Mouse (Mus musculus) lung, embryonic 14.5 days (tissue): ENCODE measurements around the gene Fbln7. TPM values are rescaled to one million over a fixed set of nuclear protein-coding genes. Genes with fewer than 3 reads are reported as not detected.

Experiments used
- ATAC-seq: fragments of 200-750 bp; cut with Nextera tagmentation; 2 replicates; pipeline ENCODE4 v1.8.0; 2017; ENCODE audit warnings: mild to moderate bottlenecking, moderate TSS enrichment, moderate library complexity; ENCODE audit not compliant: insufficient read depth
- DNase-seq: peaks from one replicate; pipeline ENCODE4 v3.0.0-alpha.2; 2015
- H3K27ac ChIP-seq: fragments of 300-500 bp; sonication (generic); 2 replicates; pipeline ENCODE4 v1.5.1; 2014; ENCODE audit warnings: low read depth, mild to moderate bottlenecking, moderate library complexity
- H3K27me3 ChIP-seq: fragments of 300-500 bp; sonication (generic); 2 replicates; pipeline ENCODE4 v1.6.1; 2014; ENCODE audit warnings: low read length, control low read depth; ENCODE audit not compliant: insufficient read depth
- H3K36me3 ChIP-seq: fragments of 300-500 bp; sonication (generic); 2 replicates; pipeline ENCODE4 v1.6.1; 2014; ENCODE audit warnings: control low read depth; ENCODE audit not compliant: insufficient read depth
- H3K4me1 ChIP-seq: fragments of 300-500 bp; sonication (generic); 2 replicates; pipeline ENCODE4 v1.6.1; 2014; ENCODE audit warnings: antibody characterized with exemption, control low read depth; ENCODE audit not compliant: insufficient read depth
- H3K4me2 ChIP-seq: fragments of 300-500 bp; sonication (generic); 2 replicates; pipeline ENCODE4 v1.6.1; 2014; ENCODE audit warnings: mild to moderate bottlenecking
- H3K4me3 ChIP-seq: fragments of 300-500 bp; sonication (generic); 2 replicates; pipeline ENCODE4 v1.5.1; 2014; ENCODE audit warnings: low read depth, low read length
- H3K9ac ChIP-seq: fragments of 300-500 bp; sonication (generic); 2 replicates; pipeline ENCODE4 v1.6.1; 2014
- H3K9me3 ChIP-seq: fragments of 300-500 bp; sonication (generic); 2 replicates; pipeline ENCODE4 v1.6.1; 2016; ENCODE audit warnings: low read depth, low read length, control low read depth
- CTCF ChIP-seq: IDR thresholded peaks from 2 replicates; pipeline ENCODE4 v1.5.1; 2016; ENCODE audit warnings: antibody characterized with exemption, low read depth
- WGBS: fragments of 180-500 bp; shearing (Covaris S2); extraction: QIAGEN DNeasy Blood & Tissue Kit; methylation state at CpG from one replicate; pipeline ENCODE4 v1.1.7; 2014; 5-methylcytosine and 5-hydroxymethylcytosine counted together
- polyA plus RNA-seq: library from polyadenylated mRNA; unstranded; fragments of >200 nt; fragmentation: Nextera tagmentation; extraction: Ambion mirVana; gene quantifications from 2 replicates; pipeline ENCODE4 v1.2.1, GENCODE M21; 2014

Gene Fbln7
- polyA plus RNA-seq, 1 experiment from 2014 or later: 9.1 TPM

DNA sequence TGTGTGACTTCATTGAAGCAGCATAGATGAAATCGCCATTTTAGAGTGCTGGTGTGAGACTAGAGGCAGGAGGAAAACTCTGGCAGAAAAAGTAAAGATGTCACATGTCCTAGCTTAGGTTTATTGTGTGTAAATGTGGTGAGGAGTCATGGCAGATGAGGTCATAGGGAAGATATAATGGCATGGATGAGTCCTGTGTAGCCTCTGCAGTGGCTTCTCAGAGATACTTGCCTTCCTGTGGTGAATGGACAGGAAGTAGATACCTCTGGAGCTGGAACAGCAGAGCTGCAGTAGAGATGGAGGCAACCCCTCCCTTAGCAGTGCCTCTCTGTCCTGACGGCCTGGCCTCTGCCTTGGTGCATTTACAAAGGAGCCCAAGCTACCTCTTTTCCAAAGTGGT is 23.3 kb upstream of the Fbln7 start:
- DNase-seq (peak; percentile 30), ATAC-seq (peak; percentile 44; the same call in 1 of the 2 replicates)
- H3K4me2 ChIP-seq: no peak overlapping the region
- peak overlapping the region; percentile 34; the same call in 1 of the 2 replicates for H3K27ac ChIP-seq
- no peak for TF ChIP-seq CTCF
- no peaks in the 10 kb centered on the region for H3K27me3 ChIP-seq
- H3K36me3 ChIP-seq: peaks cover 54% of the 10 kb centered on the region
- H3K9ac ChIP-seq: no peak overlapping the region
- no peaks in the 10 kb centered on the region for H3K9me3 ChIP-seq
- H3K4me1 ChIP-seq: no peaks in the 10 kb centered on the region
- no peak overlapping the region for H3K4me3 ChIP-seq
- 47% methylated on average over 2 of the region's 2 CpGs for WGBS

DNA sequence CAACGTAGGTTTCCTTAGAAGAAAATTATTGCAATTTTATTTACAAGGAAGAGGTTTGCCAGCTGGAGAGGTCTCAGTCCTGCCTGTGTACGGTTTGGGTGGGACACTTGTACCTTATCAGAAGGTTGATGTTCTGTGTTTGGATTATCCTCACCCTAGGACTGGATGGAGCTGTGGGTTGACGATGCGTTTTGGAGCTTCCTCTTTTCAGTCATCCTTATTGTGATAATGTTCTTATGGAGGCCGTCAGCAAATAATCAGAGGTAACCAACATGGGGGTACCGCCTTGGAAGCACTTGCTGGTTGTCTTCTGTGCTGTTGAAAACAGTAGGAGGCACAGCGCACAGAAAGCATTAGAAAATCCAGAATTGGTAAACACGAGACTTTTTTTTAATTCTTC is 20.3 kb upstream of the Fbln7 start:
- WGBS: 74% methylated on average over 8 of the region's 8 CpGs
- H3K4me2 ChIP-seq: no peak overlapping the region

GRCm38 (mm10) chr2:128850036-128850435 is 12.7 kb upstream of the Fbln7 start:
- Histone ChIP-seq H3K9ac (no peak overlapping the region), H3K9me3 (no peaks in the 10 kb centered on the region), H3K4me3 (no peak overlapping the region), H3K36me3 (peaks cover 64% of the 10 kb centered on the region), H3K27ac (no peak overlapping the region), H3K27me3 (no peaks in the 10 kb centered on the region), H3K4me1 (no peaks in the 10 kb centered on the region), H3K4me2 (no peak overlapping the region)
- WGBS: 92% methylated on average over 2 of the region's 2 CpGs
- ATAC-seq (no peak), DNase-seq (no peak)
- TF ChIP-seq CTCF: no peak

More for the DNA sequence above, 20.3 kb upstream of the Fbln7 start:
- H3K4me3 ChIP-seq: no peak overlapping the region
- TF ChIP-seq CTCF: no peak
- no peaks in the 10 kb centered on the region for H3K9me3 ChIP-seq
- ATAC-seq (no peak), DNase-seq (no peak)
- no peaks in the 10 kb centered on the region for H3K4me1 ChIP-seq
- peaks cover 47% of the 10 kb centered on the region for H3K36me3 ChIP-seq
- no peak overlapping the region for H3K9ac ChIP-seq
- no peak overlapping the region for H3K27ac ChIP-seq
- no peaks in the 10 kb centered on the region for H3K27me3 ChIP-seq

GRCm38 (mm10) chr2:128856673-128857072 is 6.1 kb upstream of the Fbln7 start:
- Histone ChIP-seq H3K27me3 (no peaks in the 10 kb centered on the region), H3K9ac (no peak overlapping the region), H3K9me3 (no peaks in the 10 kb centered on the region; the same call in 1 of the 2 replicates), H3K4me3 (no peak overlapping the region), H3K4me1 (no peaks in the 10 kb centered on the region), H3K4me2 (no peak overlapping the region), H3K36me3 (peaks cover 16% of the 10 kb centered on the region), H3K27ac (no peak overlapping the region)
- no peak for DNase-seq
- WGBS: 86% methylated on average over 1 of the region's 1 CpGs
- TF ChIP-seq CTCF: no peak
- no peak for ATAC-seq

- WGBS: 85% methylated on average over 6 of the region's 6 CpGs
- no peak for DNase-seq
- H3K27me3 ChIP-seq: peaks cover under 1% of the 10 kb centered on the region; the same call in 1 of the 2 replicates
- ATAC-seq: no peak
- no peak overlapping the region for H3K4me2 ChIP-seq
- H3K9me3 ChIP-seq: no peaks in the 10 kb centered on the region; the same call in 1 of the 2 replicates
- H3K27ac ChIP-seq: no peak overlapping the region
- H3K4me1 ChIP-seq: no peaks in the 10 kb centered on the region
- H3K36me3 ChIP-seq: no peaks in the 10 kb centered on the region
- H3K9ac ChIP-seq: no peak overlapping the region
- no peak overlapping the region for H3K4me3 ChIP-seq
- no peak for TF ChIP-seq CTCF
Measured at GRCm38 (mm10) chr2:128858962-128859361, 3.8 kb upstream of the Fbln7 start.

- H3K27me3 ChIP-seq: peaks cover 6% of the 10 kb centered on the region; the same call in 1 of the 2 replicates
- no peak for TF ChIP-seq CTCF
- ATAC-seq (peak; percentile 60; the same call in 1 of the 2 replicates), DNase-seq (peak; percentile 81)
- no peak overlapping the region for H3K4me2 ChIP-seq
- H3K9ac ChIP-seq: no peak overlapping the region
- H3K36me3 ChIP-seq: no peaks in the 10 kb centered on the region
- H3K27ac ChIP-seq: no peak overlapping the region
- H3K4me3 ChIP-seq: no peak overlapping the region
- no peaks in the 10 kb centered on the region for H3K4me1 ChIP-seq
- no peaks in the 10 kb centered on the region; the same call in 1 of the 2 replicates for H3K9me3 ChIP-seq
- 37% methylated on average over 3 of the region's 3 CpGs for WGBS
Measured at GRCm38 (mm10) chr2:128859861-128860260, 2.9 kb upstream of the Fbln7 start.

DNA sequence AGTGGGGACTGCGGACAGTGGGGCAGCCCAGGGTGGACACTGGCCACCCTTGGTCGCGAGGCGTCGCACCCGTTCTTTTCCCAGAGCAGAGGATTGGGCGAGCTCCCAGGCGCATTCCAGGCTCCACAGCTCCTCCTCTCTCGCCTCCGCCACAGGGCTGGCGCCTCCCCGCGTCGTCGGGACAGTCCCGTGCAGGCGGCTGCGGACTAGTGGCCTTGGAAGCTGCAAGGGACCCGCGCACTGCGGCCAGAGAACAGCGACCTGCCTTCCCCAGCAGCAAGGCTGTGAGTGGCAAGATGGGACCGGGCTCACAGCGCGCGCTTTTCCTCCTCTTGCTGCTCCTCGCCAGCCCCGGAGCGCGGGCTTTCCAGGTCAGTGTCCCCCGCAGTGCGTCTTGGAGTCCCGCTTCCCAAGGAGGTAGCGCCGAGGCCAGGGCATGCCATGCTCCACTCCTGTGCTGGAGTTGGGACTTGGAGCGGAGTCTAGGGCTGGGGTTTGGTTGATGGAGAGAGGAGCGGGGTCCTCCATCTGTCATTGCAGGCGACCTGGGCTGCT is 1.1 kb downstream of the Fbln7 start:
- Histone ChIP-seq H3K4me3 (peak overlapping the region; percentile 51), H3K4me2 (peak overlapping the region; percentile 95), H3K9ac (peak overlapping the region; percentile 57), H3K36me3 (no peaks in the 10 kb centered on the region), H3K4me1 (no peaks in the 10 kb centered on the region), H3K27ac (no peak overlapping the region), H3K9me3 (no peaks in the 10 kb centered on the region), H3K27me3 (peaks cover 9% of the 10 kb centered on the region; the same call in 1 of the 2 replicates)
- DNase-seq: peak; percentile 86
- WGBS: under 1% methylated on average over 38 of the region's 38 CpGs
- peak; percentile 92 for ATAC-seq
- TF ChIP-seq CTCF: peak; percentile 47
